Mouse (Mus musculus): ENCODE data around the gene Kctd11. TPM values are rescaled to one million over a fixed set of nuclear protein-coding genes. Genes with fewer than 3 reads are reported as not detected.

The Kctd11 gene
- polyA plus RNA-seq, 1 experiment from 2014 or later: 15.9 TPM

DNA sequence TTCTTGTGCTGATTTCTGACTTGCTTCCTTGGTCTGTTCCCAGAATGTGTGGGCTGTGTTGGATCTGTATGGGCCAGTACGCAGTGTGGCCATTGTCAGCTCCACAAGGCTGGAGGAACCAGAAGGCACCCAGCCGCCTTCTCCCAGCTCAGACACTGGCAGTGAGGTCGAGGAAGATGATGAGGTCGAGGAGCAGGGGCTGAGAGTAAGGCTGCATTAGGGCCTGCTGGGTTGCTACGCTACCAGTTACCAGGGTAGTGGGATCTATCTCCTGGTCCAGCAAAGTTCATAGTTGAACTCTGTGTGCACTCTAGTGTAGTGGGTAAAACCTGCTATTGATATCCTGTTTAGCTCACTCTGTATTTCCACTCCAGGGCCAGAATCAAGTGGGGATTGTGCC, 28.0 kb upstream of the Kctd11 start:
- Histone ChIP-seq H3K27ac (replicated peaks) (no peak overlapping the region), H3K27me3 (ENCODE audit: control insufficient read depth, insufficient read depth, low read length) (no peaks in the 10 kb centered on the region), H3K4me3 (ENCODE audit: low read depth, low read length) (no peak overlapping the region), H3K4me2 (replicated peaks; ENCODE audit: low read depth) (no peak overlapping the region), H3K9me3 (ENCODE audit: control insufficient read depth, low read length) (no peaks in the 10 kb centered on the region), H3K4me1 (replicated peaks; ENCODE audit: control insufficient read depth, insufficient read depth) (no peaks in the 10 kb centered on the region; the same call in 1 of the 2 replicates), H3K36me3 (ENCODE audit: control insufficient read depth, insufficient read depth, low read length) (peaks cover 47% of the 10 kb centered on the region), H3K9ac (ENCODE audit: low read length) (no peak overlapping the region)
- no peak for ATAC-seq (ENCODE audit: low FRiP score, low TSS enrichment)
- TF ChIP-seq EP300 (optimal IDR thresholded peaks at IDR 0.05) (no peak), CTCF (IDR thresholded peaks at IDR 0.05; ENCODE audit: low read depth) (no peak)
- WGBS: 89% methylated on average over 5 of the region's 5 CpGs
- DNase-seq (ENCODE audit: low spot score): no peak

DNA sequence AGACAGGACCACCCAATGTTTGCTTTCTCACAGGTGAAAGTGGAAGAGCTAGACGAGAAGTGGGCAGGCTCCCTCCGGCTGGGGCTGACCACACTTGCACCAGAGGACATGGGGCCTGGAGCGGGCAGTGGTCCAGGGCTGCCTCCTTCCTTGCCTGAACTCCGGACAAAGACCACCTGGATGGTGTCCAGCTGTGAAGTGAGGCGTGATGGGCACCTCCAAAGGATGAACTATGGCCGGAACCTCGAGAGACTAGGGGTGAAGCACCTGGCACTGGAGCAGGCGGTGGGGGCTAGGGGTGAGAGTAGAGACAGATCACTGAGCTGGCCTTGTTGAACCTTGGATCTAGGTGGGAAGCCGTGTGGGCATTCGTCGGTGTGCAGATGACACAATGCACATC, 27.4 kb upstream of the Kctd11 start:
- Histone ChIP-seq H3K27me3 (ENCODE audit: control insufficient read depth, insufficient read depth, low read length) (no peaks in the 10 kb centered on the region), H3K9ac (ENCODE audit: low read length) (no peak overlapping the region), H3K4me1 (replicated peaks; ENCODE audit: control insufficient read depth, insufficient read depth) (no peaks in the 10 kb centered on the region; the same call in 1 of the 2 replicates), H3K9me3 (ENCODE audit: control insufficient read depth, low read length) (no peaks in the 10 kb centered on the region), H3K4me3 (ENCODE audit: low read depth, low read length) (no peak overlapping the region), H3K4me2 (replicated peaks; ENCODE audit: low read depth) (no peak overlapping the region), H3K27ac (replicated peaks) (no peak overlapping the region), H3K36me3 (ENCODE audit: control insufficient read depth, insufficient read depth, low read length) (peaks cover 49% of the 10 kb centered on the region)
- TF ChIP-seq EP300 (optimal IDR thresholded peaks at IDR 0.05) (no peak), CTCF (IDR thresholded peaks at IDR 0.05; ENCODE audit: low read depth) (no peak)
- no peak for ATAC-seq (ENCODE audit: low FRiP score, low TSS enrichment)
- WGBS: 93% methylated on average over 11 of the region's 11 CpGs
- DNase-seq (ENCODE audit: low spot score): no peak

DNA sequence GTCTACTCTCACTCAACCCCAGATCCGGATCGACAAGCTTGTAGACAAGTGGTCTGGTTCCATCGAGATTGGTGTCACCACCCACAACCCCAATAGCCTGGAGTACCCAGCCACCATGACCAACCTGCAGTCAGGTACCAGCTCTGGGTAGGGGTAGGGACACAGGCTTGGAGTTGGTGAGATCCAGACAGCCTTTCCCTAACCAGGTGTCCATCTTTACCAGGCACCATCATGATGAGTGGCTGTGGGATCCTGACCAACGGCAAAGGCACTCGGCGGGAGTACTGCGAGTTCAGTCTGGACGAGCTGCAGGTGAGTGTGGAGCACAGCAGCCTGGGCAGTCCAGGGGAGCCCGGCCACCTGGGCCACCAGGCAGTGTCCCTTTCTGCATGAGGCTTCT, 23.1 kb upstream of the Kctd11 start:
- Histone ChIP-seq H3K9me3 (ENCODE audit: control insufficient read depth, low read length) (no peaks in the 10 kb centered on the region), H3K4me1 (replicated peaks; ENCODE audit: control insufficient read depth, insufficient read depth) (peaks cover 4% of the 10 kb centered on the region; the same call in 1 of the 2 replicates), H3K27ac (replicated peaks) (no peak overlapping the region), H3K36me3 (ENCODE audit: control insufficient read depth, insufficient read depth, low read length) (peaks cover 35% of the 10 kb centered on the region), H3K27me3 (ENCODE audit: control insufficient read depth, insufficient read depth, low read length) (no peaks in the 10 kb centered on the region), H3K4me3 (ENCODE audit: low read depth, low read length) (no peak overlapping the region), H3K9ac (ENCODE audit: low read length) (no peak overlapping the region), H3K4me2 (replicated peaks; ENCODE audit: low read depth) (no peak overlapping the region)
- no peak for TF ChIP-seq EP300 (optimal IDR thresholded peaks at IDR 0.05)
- no peak for TF ChIP-seq CTCF (IDR thresholded peaks at IDR 0.05; ENCODE audit: low read depth)
- no peak for ATAC-seq (ENCODE audit: low FRiP score, low TSS enrichment)
- no peak for DNase-seq (ENCODE audit: low spot score)
- 96% methylated on average over 9 of the region's 9 CpGs for WGBS

DNA sequence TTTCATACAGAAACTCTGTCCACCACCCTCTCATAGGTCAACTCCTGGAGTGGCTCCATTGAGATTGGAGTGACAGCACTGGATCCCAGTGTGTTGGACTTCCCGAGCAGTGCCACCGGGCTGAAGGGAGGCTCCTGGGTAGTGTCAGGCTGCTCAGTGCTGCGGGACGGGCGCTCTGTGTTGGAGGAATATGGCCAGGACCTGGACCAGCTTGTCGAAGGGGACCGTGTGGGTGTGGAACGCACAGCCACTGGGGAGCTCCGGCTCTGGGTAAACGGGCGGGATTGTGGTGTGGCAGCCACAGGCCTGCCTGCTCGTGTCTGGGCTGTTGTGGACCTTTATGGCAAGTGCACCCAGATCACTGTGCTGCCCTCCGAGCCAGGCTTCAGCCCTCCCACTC, 21.8 kb upstream of the Kctd11 start:
- TF ChIP-seq CTCF (IDR thresholded peaks at IDR 0.05; ENCODE audit: low read depth) (no peak), EP300 (optimal IDR thresholded peaks at IDR 0.05) (no peak)
- peak overlapping the region; percentile 95; the same call in 1 of the 2 replicates for H3K4me2 ChIP-seq (replicated peaks; ENCODE audit: low read depth)
- H3K9me3 ChIP-seq (ENCODE audit: control insufficient read depth, low read length): no peaks in the 10 kb centered on the region
- H3K27me3 ChIP-seq (ENCODE audit: control insufficient read depth, insufficient read depth, low read length): no peaks in the 10 kb centered on the region
- H3K36me3 ChIP-seq (ENCODE audit: control insufficient read depth, insufficient read depth, low read length): peaks cover 25% of the 10 kb centered on the region
- 0 out of 2 replicates have a peak overlapping the region, but pooled peaks have one; percentile 79 for H3K4me3 ChIP-seq (ENCODE audit: low read depth, low read length)
- H3K9ac ChIP-seq (ENCODE audit: low read length): no peak overlapping the region
- peaks cover 4% of the 10 kb centered on the region; the same call in 1 of the 2 replicates for H3K4me1 ChIP-seq (replicated peaks; ENCODE audit: control insufficient read depth, insufficient read depth)
- H3K27ac ChIP-seq (replicated peaks): no peak overlapping the region
- DNase-seq (ENCODE audit: low spot score) (no peak), ATAC-seq (ENCODE audit: low FRiP score, low TSS enrichment) (no peak)
- WGBS: 63% methylated on average over 13 of the region's 13 CpGs

DNA sequence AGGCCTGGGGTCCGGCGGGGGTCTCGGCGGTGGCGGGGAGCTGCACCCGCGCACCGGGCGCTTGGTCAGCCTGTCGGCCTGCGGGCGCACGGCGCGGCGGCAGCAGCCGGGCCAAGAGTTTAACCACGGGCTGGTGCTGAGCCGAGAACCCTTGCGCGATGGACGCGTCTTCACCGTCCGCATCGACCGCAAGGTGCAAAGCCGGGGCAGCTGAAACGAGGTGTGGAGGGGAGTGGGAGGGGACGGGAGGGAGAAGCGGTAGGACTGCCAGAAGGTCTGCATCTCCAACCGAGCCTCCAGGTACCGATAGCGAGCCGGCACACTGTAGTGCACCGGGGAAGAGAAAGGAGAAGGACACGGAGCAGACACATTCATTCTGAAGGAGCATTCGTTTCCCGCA, 20.8 kb upstream of the Kctd11 start:
- no peak for DNase-seq (ENCODE audit: low spot score)
- H3K9me3 ChIP-seq (ENCODE audit: control insufficient read depth, low read length): no peaks in the 10 kb centered on the region
- peaks cover 20% of the 10 kb centered on the region for H3K36me3 ChIP-seq (ENCODE audit: control insufficient read depth, insufficient read depth, low read length)
- peak overlapping the region; percentile 98 for H3K27ac ChIP-seq (replicated peaks)
- 0 out of 2 replicates have a peak, but pooled peaks have one; percentile 3 for ATAC-seq (ENCODE audit: low FRiP score, low TSS enrichment)
- H3K9ac ChIP-seq (ENCODE audit: low read length): peak overlapping the region; percentile 84
- H3K4me1 ChIP-seq (replicated peaks; ENCODE audit: control insufficient read depth, insufficient read depth): peaks cover 4% of the 10 kb centered on the region; the same call in 1 of the 2 replicates
- TF ChIP-seq EP300 (optimal IDR thresholded peaks at IDR 0.05) (no peak), CTCF (IDR thresholded peaks at IDR 0.05; ENCODE audit: low read depth) (no peak)
- peak overlapping the region; percentile 79 for H3K4me3 ChIP-seq (ENCODE audit: low read depth, low read length)
- H3K4me2 ChIP-seq (replicated peaks; ENCODE audit: low read depth): peak overlapping the region; percentile 95
- WGBS: under 1% methylated on average over 33 of the region's 39 CpGs
- no peaks in the 10 kb centered on the region for H3K27me3 ChIP-seq (ENCODE audit: control insufficient read depth, insufficient read depth, low read length)

DNA sequence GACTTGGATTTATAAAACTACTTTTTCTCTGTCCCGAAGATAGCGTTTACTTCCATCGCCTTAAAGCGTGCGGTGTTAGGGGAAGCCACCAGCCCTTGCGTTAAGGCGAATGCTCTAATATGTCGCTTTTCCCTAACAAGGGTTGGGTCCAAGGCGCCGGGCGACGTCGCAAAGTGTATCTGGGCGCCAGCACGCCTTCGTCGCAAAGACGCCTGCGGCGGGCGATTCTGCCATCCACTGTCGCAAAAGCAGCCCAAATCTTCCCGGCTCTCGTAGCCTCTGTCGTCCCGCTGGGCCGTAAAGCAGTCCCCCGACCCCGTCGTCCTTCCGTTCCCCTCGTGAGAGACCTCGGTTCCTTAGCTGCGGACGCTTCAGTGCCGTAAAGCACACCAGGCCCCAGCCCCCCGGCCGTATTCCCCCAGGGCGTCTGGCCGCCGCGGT, 20.2 kb upstream of the Kctd11 start:
- under 1% methylated on average over 42 of the region's 42 CpGs for WGBS
- DNase-seq (ENCODE audit: low spot score): peak; percentile 95

More for the DNA sequence above, 20.2 kb upstream of the Kctd11 start:
- ATAC-seq (ENCODE audit: low FRiP score, low TSS enrichment): peak; percentile 82
- H3K4me1 ChIP-seq (replicated peaks; ENCODE audit: control insufficient read depth, insufficient read depth): peaks cover 4% of the 10 kb centered on the region; the same call in 1 of the 2 replicates
- peaks cover 15% of the 10 kb centered on the region for H3K36me3 ChIP-seq (ENCODE audit: control insufficient read depth, insufficient read depth, low read length)
- TF ChIP-seq EP300 (optimal IDR thresholded peaks at IDR 0.05) (no peak), CTCF (IDR thresholded peaks at IDR 0.05; ENCODE audit: low read depth) (no peak)
- no peaks in the 10 kb centered on the region for H3K9me3 ChIP-seq (ENCODE audit: control insufficient read depth, low read length)
- peak overlapping the region; percentile 79 for H3K4me3 ChIP-seq (ENCODE audit: low read depth, low read length)
- H3K27me3 ChIP-seq (ENCODE audit: control insufficient read depth, insufficient read depth, low read length): no peaks in the 10 kb centered on the region
- peak overlapping the region; percentile 98 for H3K27ac ChIP-seq (replicated peaks)
- peak overlapping the region; percentile 95 for H3K4me2 ChIP-seq (replicated peaks; ENCODE audit: low read depth)
- peak overlapping the region; percentile 84 for H3K9ac ChIP-seq (ENCODE audit: low read length)

Data from stomach, postnatal 0 days (tissue).